Mouse (Mus musculus): ENCODE results near the gene Il11.

The Il11 gene

GRCm38 (mm10) chr7:4743354-4743753, 39.3 kb downstream of the Il11 start:
- in situ Hi-C loops (cut with MboI, MseI), result no loop called here

GRCm38 (mm10) chr7:4742482-4742819, 40.2 kb downstream of the Il11 start:
- in situ Hi-C loops (cut with MboI, MseI), result no loop called here

- in situ Hi-C loops (cut with MboI, MseI), result no loop called here
Measured at GRCm38 (mm10) chr7:4741672-4742481, 40.8 kb downstream of the Il11 start.

- in situ Hi-C loops (cut with MboI, MseI), result no loop called here
Measured at GRCm38 (mm10) chr7:4741151-4741550, 41.5 kb downstream of the Il11 start.

- in situ Hi-C loops (cut with MboI, MseI), result no loop called here
Measured at GRCm38 (mm10) chr7:4740309-4740727, 42.3 kb downstream of the Il11 start.

- in situ Hi-C loops (cut with MboI, MseI), result no loop called here
Measured at GRCm38 (mm10) chr7:4739544-4740275, 42.9 kb downstream of the Il11 start, which contains the start of gene Kmt5c. Gene Kmt5c, plus strand, starts transcription at chr7:4740115.

GRCm38 (mm10) chr7:4739041-4739543, 43.6 kb downstream of the Il11 start:
- in situ Hi-C loops (cut with MboI, MseI), result no loop called here

- in situ Hi-C loops (cut with MboI, MseI), result no loop called here
Measured at GRCm38 (mm10) chr7:4732968-4733392, 49.7 kb downstream of the Il11 start.

GRCm38 (mm10) chr7:4731090-4731489, 51.6 kb downstream of the Il11 start:
- in situ Hi-C loops (cut with MboI, MseI), result no loop called here

- in situ Hi-C loops (cut with MboI, MseI), result no loop called here
Measured at GRCm38 (mm10) chr7:4725169-4725568, 57.5 kb downstream of the Il11 start, which contains the start of gene Tmem150b. Gene Tmem150b, minus strand, starts transcription at chr7:4725249.

GRCm38 (mm10) chr7:4724359-4724758, 58.3 kb downstream of the Il11 start:
- in situ Hi-C loops (cut with MboI, MseI), result no loop called here

GRCm38 (mm10) chr7:4723508-4723907, 59.2 kb downstream of the Il11 start:
- in situ Hi-C loops (cut with MboI, MseI), result no loop called here

All from regulatory T cell (primary cell).